Mouse (Mus musculus) small intestine, adult 2 months (tissue): ENCODE measurements around the gene Morn1.

ENCODE experiments used
- CTCF ChIP-seq: fragments of 200-500 bp; IDR thresholded peaks from 2 replicates; pipeline ENCODE4 v1.5.1; 2012; ENCODE audit warnings: low read depth, mild to moderate bottlenecking, control low read depth, inconsistent platforms, low read length, moderate library complexity, mixed read lengths; ENCODE audit not compliant: insufficient replicate concordance, insufficient read length; ENCODE audit errors: extremely low read depth
- POLR2A ChIP-seq: fragments of 200-500 bp; IDR thresholded peaks from 2 replicates; pipeline ENCODE4 v1.6.1; 2012; ENCODE audit warnings: low read depth, mild to moderate bottlenecking, control low read depth, inconsistent platforms, low read length, moderate library complexity

- TF ChIP-seq CTCF, result no peak
- TF ChIP-seq POLR2A, result no peak
Measured at GRCm38 (mm10) chr4:155046636-155047035, 39.7 kb upstream of the Morn1 start.
